Mouse (Mus musculus): Measurements from ENCODE around the gene Mknk2.
"Not testable (repeated sequence)": the region's sequence is repeated elsewhere in the genome, so short reads cannot be mapped to it uniquely, and the experiment has no call there.

Mknk2 gene

DNA sequence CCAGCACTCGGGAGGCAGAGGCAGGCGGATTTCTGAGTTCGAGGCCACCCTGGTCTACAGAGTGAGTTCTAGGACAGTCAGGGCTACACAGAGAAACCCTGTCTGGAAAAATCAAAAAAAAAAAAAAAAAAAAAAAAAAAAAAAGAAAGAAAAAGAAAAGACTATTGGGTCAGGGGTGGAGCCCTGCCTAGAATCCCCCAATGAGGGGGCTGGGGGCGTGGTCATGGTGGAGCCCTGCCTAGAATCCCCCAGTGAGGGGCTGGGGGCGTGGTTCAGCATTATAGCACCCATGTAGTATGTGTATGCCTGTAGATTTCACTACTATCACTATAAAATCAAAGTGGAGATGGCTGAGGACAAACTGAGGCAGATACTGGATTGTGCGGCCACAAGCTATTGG lies 28.0 kb downstream of the Mknk2 start:
- DNase-seq = not testable (repeated sequence)

DNA sequence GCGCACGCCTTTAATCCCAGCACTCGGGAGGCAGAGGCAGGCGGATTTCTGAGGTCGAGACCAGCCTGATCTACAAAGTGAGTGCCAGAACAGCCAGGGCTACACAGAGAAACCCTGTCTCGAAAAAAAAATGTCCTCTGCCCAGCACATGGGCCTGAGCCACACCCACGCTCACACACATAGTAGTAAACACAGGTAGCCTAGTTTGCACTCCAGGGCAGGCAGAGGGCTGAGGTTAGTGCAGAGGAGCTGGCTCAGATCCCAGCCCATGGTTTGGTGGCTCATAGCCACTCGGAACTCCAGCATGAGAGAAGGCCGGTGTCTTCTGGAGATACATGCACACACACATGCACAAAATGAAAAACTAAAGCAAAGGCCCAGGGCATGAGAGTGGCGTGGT lies 31.0 kb downstream of the Mknk2 start:
- no peak for DNase-seq

DNA sequence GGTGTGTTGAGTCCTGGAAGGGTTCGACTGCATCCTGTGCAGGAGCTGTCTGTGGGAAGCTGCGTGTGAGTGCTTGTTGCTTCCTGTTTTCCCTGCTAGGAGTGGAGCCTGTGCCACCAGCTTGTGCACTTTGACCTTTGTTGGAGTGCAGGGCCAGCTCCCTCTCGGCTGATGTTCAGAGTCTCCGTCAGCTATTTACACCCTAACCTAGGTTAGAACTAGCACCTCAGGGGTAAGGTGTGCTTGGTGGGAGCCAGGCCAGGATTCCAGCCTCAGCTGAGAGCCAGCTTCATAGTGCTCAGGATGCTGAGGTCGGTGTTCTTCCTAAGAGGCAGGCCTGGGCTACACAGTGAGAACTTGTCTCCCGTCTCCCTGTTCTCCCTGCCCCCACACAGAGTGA lies 42.6 kb downstream of the Mknk2 start:
- DNase-seq = no peak

DNA sequence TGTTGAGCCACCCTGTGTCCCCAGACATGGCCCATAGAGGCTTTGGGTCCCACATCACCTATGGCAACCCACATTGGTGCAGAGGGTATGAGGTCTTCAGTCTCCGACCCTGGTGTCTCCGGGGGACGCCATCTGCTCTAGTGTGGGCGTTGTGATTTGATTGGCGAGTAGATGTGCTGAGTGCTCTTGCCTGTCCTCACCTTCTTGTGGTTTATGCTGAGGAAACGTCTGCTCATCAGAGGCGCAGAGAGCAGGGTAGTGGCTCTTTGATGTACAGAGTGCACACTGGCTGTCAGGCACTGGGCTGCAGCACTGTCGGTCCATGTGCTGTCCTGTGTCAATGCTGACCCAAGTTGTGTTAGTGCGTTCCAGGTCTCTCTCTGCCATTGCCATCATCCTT lies 49.0 kb downstream of the Mknk2 start:
- no peak for DNase-seq

DNA sequence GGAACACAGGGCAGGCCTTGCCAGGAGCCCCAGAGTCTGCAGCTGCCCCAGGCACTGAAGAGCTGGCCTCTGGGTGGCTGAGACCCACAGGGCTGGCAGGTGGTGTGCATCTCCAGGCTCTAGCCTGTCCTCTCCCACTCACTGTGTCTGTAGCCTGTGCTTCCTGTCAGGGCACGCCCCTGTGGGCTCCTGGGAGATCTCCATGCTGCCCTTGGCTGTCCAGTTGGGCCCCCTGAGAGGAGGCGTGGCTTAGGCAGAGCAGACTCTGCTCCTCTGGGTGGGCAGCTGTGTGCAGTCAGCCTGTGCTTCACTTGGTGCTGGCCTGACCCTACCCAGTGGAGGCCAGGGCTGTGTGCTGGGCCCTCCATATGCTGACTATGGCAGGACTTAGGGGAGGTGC lies 50.2 kb downstream of the Mknk2 start:
- peak; percentile 75 for DNase-seq

DNA sequence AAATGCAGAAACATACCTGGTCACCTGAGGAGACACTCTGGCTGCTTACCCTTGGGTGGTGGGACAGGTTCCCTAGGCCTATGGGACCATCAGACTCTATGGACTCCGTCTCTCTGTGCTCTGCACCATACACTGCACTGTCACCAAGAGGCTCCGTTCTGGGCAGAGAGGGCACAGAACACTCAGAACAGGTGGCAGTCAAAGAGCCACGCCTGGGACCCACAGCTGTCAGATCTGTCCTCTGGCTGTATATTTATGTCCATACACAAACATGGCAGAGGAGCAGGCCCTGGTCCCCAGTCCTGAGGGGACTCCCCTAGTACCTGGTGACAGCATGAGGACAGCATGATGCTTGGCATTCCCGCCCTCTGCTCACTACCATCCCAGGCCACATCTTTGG lies 52.1 kb downstream of the Mknk2 start:
- no peak for DNase-seq

DNA sequence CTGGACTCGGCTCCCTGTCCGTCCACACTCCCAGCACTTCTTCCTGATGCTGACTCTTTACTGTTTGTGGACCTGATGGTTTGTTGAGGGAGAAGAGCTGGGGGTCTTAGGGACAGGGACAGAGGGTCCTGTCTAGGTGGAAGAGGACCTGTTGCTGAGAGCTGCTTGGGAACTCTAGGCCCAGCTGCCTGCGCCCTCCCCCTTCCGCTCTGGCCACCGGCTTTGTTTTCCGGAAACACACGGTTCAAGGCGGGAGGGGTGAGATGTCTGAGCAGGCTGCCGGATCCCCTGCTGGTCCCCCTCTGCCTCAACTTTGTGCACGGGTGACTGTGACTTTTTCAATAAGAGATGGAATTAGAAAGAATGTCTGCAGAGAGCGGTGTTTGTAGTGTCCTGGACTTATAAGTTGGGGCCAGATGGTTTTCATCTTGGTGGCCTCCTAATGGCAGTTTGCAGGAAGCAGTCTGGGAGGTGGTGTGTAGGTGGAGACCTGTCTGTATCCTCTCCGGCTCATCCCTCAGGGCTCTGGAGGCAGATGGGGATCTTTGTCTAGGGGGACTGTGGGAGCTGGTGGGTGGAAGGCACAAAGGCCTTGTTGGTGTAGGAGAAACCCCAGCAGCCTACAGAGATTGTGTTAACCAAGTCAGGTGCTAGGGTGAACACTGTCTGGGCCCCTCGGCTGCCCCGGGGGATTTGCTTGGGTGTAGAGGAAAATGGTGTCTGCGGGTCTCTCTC lies 54.3 kb downstream of the Mknk2 start:
- peak; percentile 59 for DNase-seq

DNA sequence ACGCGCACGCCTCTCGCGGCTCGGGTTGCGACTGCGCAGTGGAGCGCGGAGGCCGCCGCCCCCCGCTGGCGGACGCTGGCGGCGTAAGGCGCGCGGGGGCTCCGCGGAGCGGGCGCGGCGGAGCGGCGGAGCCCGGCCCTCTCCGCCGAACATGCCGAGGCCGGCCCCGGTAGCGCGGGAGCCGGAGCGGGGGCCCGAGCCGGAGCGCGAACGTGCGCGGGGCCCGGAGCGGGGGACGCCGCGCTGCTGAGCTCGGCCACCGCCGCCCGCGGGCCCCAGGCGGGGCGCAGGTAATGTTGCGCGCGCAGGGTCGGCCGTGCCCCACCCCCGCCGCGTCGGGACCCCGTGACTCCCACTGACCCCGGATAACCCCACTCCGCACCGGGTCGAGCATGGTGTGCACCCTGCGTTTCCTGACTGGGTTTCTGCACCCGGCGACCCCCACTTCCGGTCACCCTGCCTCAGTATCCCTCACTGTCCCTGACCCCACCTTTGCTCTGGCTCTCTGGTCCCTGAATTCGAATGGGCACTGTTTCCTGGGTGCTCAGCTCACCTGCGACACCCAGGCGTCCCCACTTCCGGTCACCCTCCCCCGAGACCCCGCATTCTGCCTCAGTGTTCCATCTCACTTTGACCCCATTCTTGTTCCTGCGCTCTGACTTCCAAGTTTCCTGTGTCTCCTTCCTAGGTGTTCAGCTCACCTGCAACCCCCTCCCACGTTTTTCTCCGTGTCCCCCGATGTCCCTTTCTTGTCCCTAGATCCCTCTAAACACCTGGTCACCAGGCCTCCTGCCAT lies 55.1 kb downstream of the Mknk2 start, which contains the start of gene Csnk1g2:
Csnk1g2 (plus strand) TSS at position 178 of the 796 bp plus-strand sequence.
- DNase-seq = peak; percentile 32

DNA sequence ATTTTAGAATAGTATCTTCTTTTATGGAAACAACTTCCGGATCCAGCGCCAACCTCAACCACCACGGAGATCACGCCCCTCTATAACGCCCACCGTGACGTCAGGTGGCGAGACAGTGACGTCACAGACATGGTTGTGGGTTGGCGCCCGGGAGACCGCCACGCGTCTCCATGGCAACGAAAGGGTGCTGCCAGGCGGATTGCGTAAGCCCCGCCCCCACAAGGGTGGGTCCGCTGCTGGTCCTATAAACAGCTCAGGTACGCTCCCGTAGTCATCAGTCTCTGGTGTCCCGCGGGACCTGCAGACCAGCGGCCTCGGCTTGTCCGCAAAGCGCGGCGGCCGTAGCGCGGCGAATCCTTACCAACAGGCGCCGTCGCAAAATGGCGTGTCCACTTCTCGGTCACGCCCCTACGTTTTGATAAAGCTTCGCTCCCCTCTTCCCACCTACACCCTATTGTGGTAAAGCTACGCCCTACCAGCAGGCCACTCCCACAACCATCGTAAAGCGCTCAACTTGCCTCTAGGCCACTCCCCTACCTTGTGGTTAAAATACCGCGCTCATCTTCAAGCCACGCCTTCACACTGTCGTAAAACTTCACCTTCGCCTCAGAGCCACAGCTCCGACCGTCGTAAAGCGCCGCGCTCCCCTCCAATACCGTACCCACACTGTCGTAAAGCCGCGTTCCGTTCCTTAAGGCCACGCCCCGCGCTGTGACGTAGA lies 55.8 kb downstream of the Mknk2 start:
- peak; percentile 100 for DNase-seq

DNA sequence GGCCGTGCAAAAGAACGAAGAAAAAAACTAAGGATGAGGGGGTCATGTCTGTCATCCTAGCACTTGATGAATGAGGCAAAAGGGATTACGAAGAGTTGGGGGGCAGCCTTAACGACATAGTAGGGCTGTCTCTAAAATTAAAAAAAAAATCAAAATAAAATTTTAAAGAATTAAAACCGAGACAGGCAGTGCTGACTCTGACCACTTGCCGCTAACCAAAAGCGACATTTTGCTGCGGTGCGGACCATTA lies 56.3 kb downstream of the Mknk2 start:
- no peak for DNase-seq

DNA sequence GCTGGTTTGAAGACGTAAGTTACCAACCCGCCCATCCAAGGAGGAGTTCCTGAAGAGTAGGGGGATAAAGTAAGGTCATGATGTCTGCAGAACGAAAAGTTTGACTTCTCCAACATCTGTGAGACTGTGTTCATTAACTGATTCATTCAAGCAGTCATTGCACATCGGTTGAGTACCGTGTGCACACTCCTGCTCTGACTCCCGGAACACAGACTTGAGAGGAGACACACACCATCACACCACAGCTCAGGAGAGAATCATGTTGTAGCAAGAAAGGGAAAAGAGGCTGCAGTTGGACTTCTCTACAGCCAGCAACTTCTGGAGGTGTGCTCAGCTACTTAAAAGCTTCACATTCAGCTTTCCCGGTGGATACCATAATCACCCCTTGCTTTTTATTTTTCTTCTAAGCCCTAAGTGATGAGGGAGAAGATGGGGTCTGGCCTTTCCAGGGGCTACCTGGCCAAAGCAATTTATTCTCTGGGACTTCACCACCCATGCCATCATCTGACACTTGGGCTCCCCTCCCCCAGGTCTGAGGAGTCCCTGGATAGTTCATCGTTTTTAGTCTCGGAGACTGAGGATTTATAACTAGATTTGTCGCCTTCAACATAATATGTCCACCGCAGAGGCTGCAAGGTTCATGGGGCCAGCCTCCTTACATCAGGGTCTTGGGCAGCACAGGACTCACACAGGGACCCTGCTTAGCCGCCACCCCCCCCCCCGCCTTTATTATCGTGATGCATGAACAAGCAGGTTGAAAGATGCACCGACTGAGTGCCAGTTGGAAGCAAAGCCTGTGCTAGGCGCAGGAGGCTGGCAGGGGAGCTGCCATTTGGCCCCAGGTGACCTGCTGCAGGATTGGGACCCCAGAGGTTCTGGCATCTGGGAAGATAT lies 56.9 kb downstream of the Mknk2 start:
- DNase-seq = peak; percentile 24

DNA sequence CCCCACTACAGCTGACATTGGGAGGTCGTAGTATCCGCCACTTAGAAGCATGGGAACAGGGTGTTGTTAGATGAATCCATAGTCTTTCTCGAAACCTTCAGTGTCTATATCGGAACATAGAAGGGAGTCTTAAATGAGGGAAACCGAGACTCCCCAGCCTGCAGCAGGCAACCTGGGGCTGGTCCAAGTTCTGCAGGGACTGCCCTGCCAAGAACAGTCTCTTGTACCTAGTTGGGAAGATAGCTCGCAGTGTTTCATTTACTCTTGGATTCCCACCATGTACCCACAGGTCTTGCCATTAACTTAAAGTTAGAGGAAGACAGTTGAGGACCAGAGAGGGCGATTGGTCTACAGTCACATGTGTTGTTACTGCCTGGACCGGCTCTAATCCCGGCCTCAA lies 57.5 kb downstream of the Mknk2 start:
- DNase-seq = no peak

DNA sequence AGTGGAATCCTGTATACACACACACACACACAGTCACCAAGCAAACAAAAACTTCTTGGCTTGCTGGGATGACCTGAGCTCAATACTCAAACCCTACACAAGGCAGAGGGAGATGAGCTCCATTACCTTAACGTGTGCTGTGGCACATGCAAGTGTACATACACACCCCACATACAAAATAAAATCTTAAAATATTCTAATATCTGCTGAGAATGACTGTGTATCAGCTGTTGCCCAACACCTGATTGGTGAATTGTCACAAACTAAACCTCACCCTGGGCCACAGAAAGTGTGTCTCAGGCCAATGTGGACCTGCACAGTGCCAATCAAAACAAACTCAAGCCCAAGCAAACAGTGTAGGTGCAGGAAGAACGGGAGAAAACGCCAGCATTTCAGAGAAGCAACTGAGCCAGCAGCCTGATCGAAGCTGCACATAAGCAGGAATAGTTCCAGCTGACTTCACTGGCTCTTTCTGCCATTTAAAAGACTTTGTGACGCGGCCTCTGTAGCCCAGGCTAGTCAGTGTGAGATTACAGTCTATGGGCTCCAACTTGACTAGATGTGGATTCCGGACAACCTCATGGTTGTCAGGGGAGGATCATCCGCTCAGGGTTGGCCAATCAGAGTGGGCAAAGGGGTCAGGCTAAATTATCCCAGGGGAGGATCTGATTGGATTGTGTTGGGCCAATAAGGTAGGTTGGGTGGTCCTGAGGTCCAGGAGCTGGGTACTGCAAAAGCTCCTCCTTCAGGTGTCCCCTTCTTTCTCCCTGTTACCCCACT lies 58.3 kb downstream of the Mknk2 start:
- peak; percentile 26 for DNase-seq

DNA sequence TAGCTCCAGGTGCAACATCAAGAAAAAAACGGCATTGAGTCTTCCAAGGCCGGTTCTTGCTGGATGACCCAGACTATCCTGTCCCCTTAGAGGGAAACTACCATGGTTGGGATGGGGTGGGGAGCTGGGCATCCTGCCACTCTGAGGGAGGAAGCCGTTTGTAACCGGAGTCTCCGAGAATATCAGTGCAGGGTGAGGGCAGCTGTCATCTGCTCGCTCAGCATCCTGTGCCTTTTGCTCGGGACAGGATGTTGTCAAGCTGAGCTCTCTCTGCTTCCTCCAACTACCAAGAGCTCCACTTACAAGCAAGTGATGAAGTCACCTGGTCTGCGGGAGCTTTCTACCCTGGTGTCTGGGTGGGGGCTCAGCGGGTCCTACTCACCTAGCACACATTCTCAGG lies 59.7 kb downstream of the Mknk2 start:
- DNase-seq = no peak
